Mouse (Mus musculus) midbrain, embryonic 12.5 days (tissue): ENCODE measurements at regions not wholly inside any gene's neighbourhood (a gene's known extent, or its start where the extent isn't known, plus 50 kb on each side); places are given as distances from the start of the nearest gene placed in this dataset.
A peak's percentile ranks its signal among the peaks of the same experiment; 100 is the strongest.

Experiments
- ATAC-seq: fragments of 200-750 bp; cut with Nextera tagmentation; 2 replicates; pipeline ENCODE4 v1.8.0; 2017; ENCODE audit warnings: low read depth, moderate TSS enrichment, moderate library complexity; ENCODE audit not compliant: low FRiP score
- H3K27ac ChIP-seq: fragments of 300-500 bp; sonication (generic); replicated peaks from 2 replicates; pipeline ENCODE4 v1.5.1; 2016; ENCODE audit warnings: mild to moderate bottlenecking
- H3K27me3 ChIP-seq: fragments of 300-500 bp; sonication (generic); 2 replicates; pipeline ENCODE4 v1.6.1; 2016; ENCODE audit warnings: mild to moderate bottlenecking
- H3K36me3 ChIP-seq: fragments of 300-500 bp; sonication (generic); 2 replicates; pipeline ENCODE4 v1.6.1; 2016
- H3K4me1 ChIP-seq: fragments of 300-500 bp; sonication (generic); 2 replicates; pipeline ENCODE4 v1.6.1; 2016
- H3K4me2 ChIP-seq: fragments of 300-500 bp; sonication (generic); replicated peaks from 2 replicates; pipeline ENCODE4 v1.6.1; 2016; ENCODE audit warnings: mild to moderate bottlenecking, moderate library complexity
- H3K4me3 ChIP-seq: fragments of 300-500 bp; sonication (generic); 2 replicates; pipeline ENCODE4 v1.5.1; 2016; ENCODE audit warnings: mild to moderate bottlenecking
- H3K9ac ChIP-seq: fragments of 300-500 bp; sonication (generic); replicated peaks from 2 replicates; pipeline ENCODE4 v1.6.1; 2016; ENCODE audit warnings: mild to moderate bottlenecking, moderate library complexity
- H3K9me3 ChIP-seq: fragments of 300-500 bp; sonication (generic); 2 replicates; pipeline ENCODE4 v1.6.1; 2016; ENCODE audit warnings: mild to moderate bottlenecking
- WGBS: fragments of 180-500 bp; shearing (Covaris S2); methylation state at CpG from one replicate; pipeline ENCODE4 v1.1.7; 2016; 5-methylcytosine and 5-hydroxymethylcytosine counted together

DNA sequence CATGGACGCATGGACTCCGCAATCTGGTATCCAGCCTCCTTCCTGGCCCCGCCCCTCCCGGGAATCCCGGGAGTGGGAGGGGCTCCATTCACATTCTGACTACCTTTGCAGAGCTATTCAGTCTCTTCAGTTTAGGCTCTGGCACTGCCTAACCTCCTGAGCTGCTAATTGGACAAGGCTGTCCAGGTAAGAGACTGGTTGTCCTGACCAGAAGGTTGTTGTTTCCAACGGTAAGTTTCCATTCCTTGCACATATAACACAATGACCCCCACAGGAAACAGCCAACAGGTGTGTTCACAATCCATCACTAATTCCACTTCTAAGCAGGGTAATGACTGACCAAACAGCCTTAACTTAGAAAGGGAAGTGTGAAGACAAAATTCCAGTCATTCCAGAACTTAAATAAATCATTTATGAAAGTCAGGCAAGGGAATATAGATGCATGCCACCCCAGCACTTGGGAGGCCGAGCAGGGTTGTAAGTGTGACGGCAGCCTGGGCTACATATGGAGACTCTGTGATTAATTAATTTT lies 62.3 kb upstream of the Slc34a2 start:
- Histone ChIP-seq H3K9me3 (no peaks in the 10 kb centered on the region), H3K27me3 (no peaks in the 10 kb centered on the region), H3K4me1 (no peaks in the 10 kb centered on the region), H3K4me3 (no peak overlapping the region), H3K36me3 (no peaks in the 10 kb centered on the region), H3K9ac (no peak overlapping the region), H3K27ac (no peak overlapping the region), H3K4me2 (no peak overlapping the region)
- 73% methylated on average over 8 of the region's 8 CpGs for WGBS
- ATAC-seq: 0 out of 2 replicates have a peak, but pooled peaks have one; percentile 4

DNA sequence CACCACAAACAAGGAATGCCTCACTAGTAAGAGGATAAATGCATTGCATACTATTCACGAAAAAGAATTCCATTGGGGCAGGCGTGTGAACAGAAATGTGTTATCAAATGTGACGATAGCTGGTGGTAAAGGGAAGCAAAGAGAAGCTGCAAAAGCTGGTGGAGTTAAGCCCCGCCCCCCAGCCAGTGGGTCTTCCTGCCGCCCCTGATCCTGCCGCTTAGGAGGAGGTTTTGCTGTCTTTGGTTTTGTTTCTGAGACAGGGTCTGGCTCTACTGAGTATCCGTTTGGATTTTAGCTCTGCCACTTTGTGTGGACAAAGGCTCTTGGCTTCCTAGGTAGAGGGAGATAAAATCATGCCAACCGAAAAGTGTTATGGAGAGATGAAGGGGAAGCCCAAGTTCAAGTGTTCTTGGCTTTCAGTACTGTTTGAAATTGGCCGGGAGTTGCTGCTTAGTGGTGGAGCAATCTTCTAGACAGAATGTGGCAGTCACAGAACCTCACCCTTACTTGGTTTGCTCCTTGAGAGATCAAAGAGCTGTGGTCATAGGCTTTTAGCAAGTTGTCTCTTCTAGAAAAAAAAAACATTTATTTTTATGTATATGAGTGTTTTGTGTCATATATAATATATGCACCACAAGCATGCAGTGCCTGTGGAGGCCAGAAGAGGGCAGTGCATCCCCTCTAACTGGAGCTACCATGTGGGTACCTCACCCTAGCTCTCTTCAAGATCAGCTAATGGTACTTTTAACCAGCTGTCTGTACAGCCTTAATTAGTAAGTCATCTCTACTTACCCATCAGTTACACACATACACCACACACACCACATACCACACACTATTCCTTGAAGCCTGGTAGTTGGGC lies 59.8 kb upstream of the Slc34a2 start:
- 80% methylated on average over 9 of the region's 9 CpGs for WGBS
- Histone ChIP-seq H3K27me3 (no peaks in the 10 kb centered on the region), H3K27ac (no peak overlapping the region), H3K4me2 (no peak overlapping the region), H3K9me3 (no peaks in the 10 kb centered on the region), H3K36me3 (no peaks in the 10 kb centered on the region), H3K9ac (no peak overlapping the region), H3K4me3 (no peak overlapping the region), H3K4me1 (no peaks in the 10 kb centered on the region)
- ATAC-seq: no peak

DNA sequence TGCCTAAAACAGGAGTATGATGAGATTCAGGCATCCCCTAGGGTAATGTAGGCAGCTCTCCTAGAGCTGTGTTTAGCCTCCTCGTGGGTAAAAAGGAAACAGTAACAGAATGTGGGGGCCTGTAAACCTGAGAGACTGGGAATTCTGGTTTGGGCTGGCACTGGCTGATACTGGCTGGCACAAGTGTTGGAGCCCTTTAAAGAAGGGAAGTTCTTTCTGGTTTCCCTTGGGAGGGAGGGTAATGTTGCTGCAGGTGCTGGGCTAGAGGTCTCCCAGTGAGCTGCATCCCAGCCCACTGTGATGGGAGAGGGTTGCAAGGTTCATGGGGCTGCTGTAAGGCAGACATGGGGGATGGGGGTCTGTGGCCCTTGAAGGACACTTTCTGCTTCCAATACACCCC lies 58.4 kb upstream of the Slc34a2 start:
- Histone ChIP-seq H3K4me2 (no peak overlapping the region), H3K9ac (no peak overlapping the region), H3K4me3 (no peak overlapping the region), H3K36me3 (no peaks in the 10 kb centered on the region), H3K4me1 (no peaks in the 10 kb centered on the region), H3K27me3 (no peaks in the 10 kb centered on the region), H3K9me3 (no peaks in the 10 kb centered on the region), H3K27ac (no peak overlapping the region)
- 83% methylated on average over 1 of the region's 1 CpGs for WGBS
- no peak for ATAC-seq

DNA sequence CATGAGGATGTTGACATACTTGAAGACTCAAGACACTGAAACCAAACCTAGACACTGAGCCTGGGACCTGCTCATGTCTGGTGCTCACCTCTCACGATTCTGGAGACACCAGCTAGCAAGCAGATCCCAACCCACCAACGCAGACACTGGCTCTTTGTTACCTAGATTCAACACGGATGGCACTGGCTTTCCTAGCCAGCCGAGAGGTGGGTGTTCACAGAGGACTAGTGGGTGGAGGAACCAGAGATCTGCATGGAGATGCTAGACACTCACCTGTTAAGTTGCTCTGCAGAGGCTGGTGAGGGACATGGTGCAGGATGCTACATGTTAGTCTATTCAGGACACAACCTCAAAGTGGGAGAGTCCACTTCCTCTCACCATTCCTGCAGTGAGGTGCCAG lies 55.8 kb upstream of the Slc34a2 start:
- no peak overlapping the region for H3K4me3 ChIP-seq
- no peaks in the 10 kb centered on the region for H3K9me3 ChIP-seq
- no peak for ATAC-seq
- no peaks in the 10 kb centered on the region for H3K4me1 ChIP-seq
- H3K9ac ChIP-seq: no peak overlapping the region
- no peak overlapping the region for H3K27ac ChIP-seq
- H3K27me3 ChIP-seq: no peaks in the 10 kb centered on the region
- no peak overlapping the region for H3K4me2 ChIP-seq
- 81% methylated on average over 4 of the region's 4 CpGs for WGBS
- H3K36me3 ChIP-seq: no peaks in the 10 kb centered on the region

DNA sequence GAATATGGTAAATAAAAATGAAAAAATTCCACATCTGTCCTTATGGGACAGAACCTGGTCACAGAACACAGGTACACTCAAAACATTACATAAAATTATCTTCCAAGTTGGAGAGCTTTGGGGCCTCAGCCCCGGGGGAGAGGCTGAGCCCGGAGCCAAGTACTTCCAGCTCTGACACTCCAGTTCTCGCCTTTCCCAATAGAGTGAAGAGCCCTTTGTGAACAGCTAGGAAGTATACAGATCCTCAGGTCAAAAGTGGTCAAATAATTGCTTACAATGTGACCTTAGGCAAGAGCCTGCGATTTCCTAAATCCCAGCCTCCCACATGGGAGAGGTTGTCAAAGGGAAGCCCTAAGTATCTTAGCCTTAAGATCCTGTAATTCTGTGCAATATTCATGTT lies 55.1 kb upstream of the Slc34a2 start:
- H3K36me3 ChIP-seq: no peaks in the 10 kb centered on the region
- WGBS: 77% methylated on average over 4 of the region's 4 CpGs
- no peaks in the 10 kb centered on the region for H3K4me1 ChIP-seq
- H3K27me3 ChIP-seq: no peaks in the 10 kb centered on the region
- H3K9ac ChIP-seq: no peak overlapping the region
- no peaks in the 10 kb centered on the region for H3K9me3 ChIP-seq
- ATAC-seq: no peak
- no peak overlapping the region for H3K4me2 ChIP-seq
- no peak overlapping the region for H3K27ac ChIP-seq
- H3K4me3 ChIP-seq: no peak overlapping the region
